Mouse (Mus musculus) leukemia stem cell, adult 10-12 weeks (primary cell): ENCODE measurements around the gene Ern1. TPM values are rescaled to one million over a fixed set of nuclear protein-coding genes. Genes with fewer than 3 reads are reported as not detected.

Experiments
- polyA plus RNA-seq: library from polyadenylated mRNA; stranded (reverse); fragments of >175 nt; gene quantifications from 2 replicates; pipeline ENCODE4 v1.2.3, GENCODE M21; 2012; ENCODE audit warnings: low replicate concordance

Ern1 gene
- 4.1 and 6.1 TPM in 2 replicates for polyA plus RNA-seq

GRCm38 (mm10) chr11:106487733-106488115 is at the start of gene Ern1:
Gene Ern1 (minus strand): TSS chr11:106487852.

GRCm38 (mm10) chr11:106387791-106388216 is 99.8 kb downstream of the Ern1 start, which contains the start of gene Icam2:
Gene Icam2 (minus strand): TSS chr11:106388075.

GRCm38 (mm10) chr11:106365366-106365765 is 122.3 kb downstream of the Ern1 start, which contains the start of gene Prr29:
Gene Prr29 (plus strand): TSS chr11:106365472.

GRCm38 (mm10) chr11:106353188-106353587 is 134.5 kb downstream of the Ern1 start, which contains the start of gene Scn4a:
Gene Scn4a (minus strand): TSS chr11:106353288.

Other genes with a start within 250 kb of the Ern1 start
- gene Ftsj3, start 231.8 kb downstream of the Ern1 start, polyA plus RNA-seq: 3.1 and 16.8 TPM in 2 replicates
- 8.9 and 18.7 TPM in 2 replicates for gene Psmc5, start 231.7 kb downstream of the Ern1 start, polyA plus RNA-seq
- 47.7 and 136 TPM in 2 replicates for gene Smarcd2, start 214.9 kb downstream of the Ern1 start, polyA plus RNA-seq
- 0.06 and 0.07 TPM in 2 replicates for gene Tcam1, start 211.2 kb downstream of the Ern1 start, polyA plus RNA-seq
- gene Gh, start 186.0 kb downstream of the Ern1 start, polyA plus RNA-seq: 0.21 TPM in 1 of 2 replicates, not detected in the other
- 49.5 and 90.7 TPM in 2 replicates for gene Cd79b, start 173.1 kb downstream of the Ern1 start, polyA plus RNA-seq
- 0.25 and 0.68 TPM in 2 replicates for gene Scn4a, start 134.6 kb downstream of the Ern1 start, polyA plus RNA-seq
- 0.65 TPM in 1 of 2 replicates, not detected in the other for gene Prr29, start 122.4 kb downstream of the Ern1 start, polyA plus RNA-seq
- 11.7 and 25.0 TPM in 2 replicates for gene Icam2, start 99.8 kb downstream of the Ern1 start, polyA plus RNA-seq
- gene Tex2, start 125.6 kb upstream of the Ern1 start, polyA plus RNA-seq: 4.0 and 7.8 TPM in 2 replicates